Mouse (Mus musculus) forebrain, postnatal 0 days (tissue): ENCODE data around the gene Ugt1a6a. TPM values are rescaled to one million over a fixed set of nuclear protein-coding genes. Genes with fewer than 3 reads are reported as not detected.
A peak's percentile ranks its signal among the peaks of the same experiment; 100 is the strongest.
"Not testable (repeated sequence)": the region's sequence is repeated elsewhere in the genome, so short reads cannot be mapped to it uniquely, and the experiment has no call there.

Experiments
- ATAC-seq: fragments of 200-750 bp; cut with Nextera tagmentation; 2 replicates; pipeline ENCODE4 v1.8.0; 2017; ENCODE audit warnings: mild to moderate bottlenecking, moderate library complexity
- DNase-seq: peaks from one replicate; pipeline ENCODE4 v3.0.0-alpha.2; 2015
- H3K27ac ChIP-seq: fragments of 300-500 bp; sonication (generic); 2 replicates; pipeline ENCODE4 v1.5.1; 2014; ENCODE audit warnings: low read depth, mild to moderate bottlenecking, antibody characterized with exemption, low read length, moderate library complexity, mixed read lengths
- H3K27me3 ChIP-seq: fragments of 300-500 bp; sonication (generic); 2 replicates; pipeline ENCODE4 v1.6.1; 2014; ENCODE audit warnings: mild to moderate bottlenecking, low read length, mixed read lengths; ENCODE audit not compliant: insufficient read depth
- H3K36me3 ChIP-seq: fragments of 300-500 bp; sonication (generic); 2 replicates; pipeline ENCODE4 v1.6.1; 2014; ENCODE audit warnings: mild to moderate bottlenecking, moderate library complexity; ENCODE audit not compliant: insufficient read depth
- H3K4me1 ChIP-seq: fragments of 300-500 bp; sonication (generic); 2 replicates; pipeline ENCODE4 v1.6.1; 2014; ENCODE audit warnings: antibody characterized with exemption; ENCODE audit not compliant: insufficient read depth
- H3K4me2 ChIP-seq: fragments of 300-500 bp; sonication (generic); 2 replicates; pipeline ENCODE4 v1.6.1; 2014; ENCODE audit warnings: low read depth, mild to moderate bottlenecking, moderate library complexity
- H3K4me3 ChIP-seq: fragments of 300-500 bp; sonication (generic); 2 replicates; pipeline ENCODE4 v1.5.1; 2014; ENCODE audit warnings: low read depth, low read length, mixed read lengths
- H3K9ac ChIP-seq: fragments of 300-500 bp; sonication (generic); 2 replicates; pipeline ENCODE4 v1.6.1; 2014; ENCODE audit warnings: mild to moderate bottlenecking
- H3K9me3 ChIP-seq: fragments of 300-500 bp; sonication (generic); 2 replicates; pipeline ENCODE4 v1.6.1; 2016; ENCODE audit warnings: low read length
- CTCF ChIP-seq: sonication (generic); IDR thresholded peaks from 2 replicates; pipeline ENCODE4 v1.5.1; 2016; ENCODE audit warnings: antibody characterized with exemption, control low read depth, low read depth
- WGBS: fragments of 180-500 bp; shearing (Covaris S2); extraction: QIAGEN DNeasy Blood & Tissue Kit; methylation state at CpG from one replicate; pipeline ENCODE4 v1.1.7; 2014; 5-methylcytosine and 5-hydroxymethylcytosine counted together
- polyA plus RNA-seq: library from polyadenylated mRNA; unstranded; fragments of >200 nt; fragmentation: Nextera tagmentation; extraction: Ambion mirVana; gene quantifications from 2 replicates; pipeline ENCODE4 v1.2.1, GENCODE M21; 2015
- total RNA-seq: library from RNA; depleted of rRNA; stranded (reverse); fragments of >200 nt; gene quantifications from 2 replicates; pipeline ENCODE4 v1.2.3, GENCODE M21; 2014

Gene Ugt1a6a
- total and polyA plus RNA-seq, 2 experiments from 2014 or later = 2.0 to 5.1 TPM

DNA sequence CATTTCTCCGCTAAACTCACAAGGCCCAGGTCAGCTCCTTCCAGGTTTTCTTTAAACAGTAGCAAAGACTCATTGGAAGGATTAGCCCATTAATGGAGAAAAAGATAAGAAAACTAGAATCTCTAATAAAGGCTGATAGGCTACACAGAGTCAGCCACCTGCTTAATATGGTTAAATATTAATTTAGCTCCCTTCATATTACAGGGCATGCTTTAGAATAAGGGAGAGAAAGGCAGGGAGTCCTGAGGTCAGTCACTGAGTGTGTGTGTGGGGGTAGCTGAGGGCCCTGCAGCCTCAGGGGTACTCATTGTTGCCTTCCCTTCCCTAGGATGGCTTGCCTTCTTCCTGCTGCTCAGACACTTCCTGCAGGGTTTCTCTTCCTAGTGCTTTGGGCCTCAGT, 3.5 kb downstream of the Ugt1a6a start:
- H3K36me3 ChIP-seq = no peaks in the 10 kb centered on the region
- H3K27ac ChIP-seq = no peak overlapping the region
- no peak overlapping the region for H3K9ac ChIP-seq
- H3K27me3 ChIP-seq = no peaks in the 10 kb centered on the region
- no peak overlapping the region for H3K4me3 ChIP-seq
- no peaks in the 10 kb centered on the region for H3K4me1 ChIP-seq
- H3K4me2 ChIP-seq = no peak overlapping the region
- DNase-seq (no peak), ATAC-seq (no peak)
- no peak for TF ChIP-seq CTCF
- no peaks in the 10 kb centered on the region for H3K9me3 ChIP-seq
- 93% methylated on average over 1 of the region's 1 CpGs for WGBS

DNA sequence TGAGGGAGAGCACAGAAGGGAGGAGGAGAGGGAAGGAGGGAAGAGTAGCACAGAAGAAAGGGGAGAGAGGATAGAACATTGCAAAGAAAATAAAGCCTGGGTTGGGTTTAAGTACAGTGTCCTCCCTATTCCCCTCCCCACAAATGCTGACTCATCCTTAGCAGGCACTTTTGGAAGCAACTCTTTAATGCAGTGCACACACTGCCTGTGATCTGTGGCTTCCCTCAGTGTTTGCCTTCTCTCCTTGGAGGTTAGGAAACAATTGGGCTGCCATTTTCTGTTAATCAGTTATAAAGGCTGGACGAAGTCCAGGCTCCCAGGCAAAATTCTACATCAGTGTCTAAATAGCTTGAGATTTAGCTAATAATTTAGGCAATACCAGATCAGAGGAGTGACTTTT, 5.9 kb downstream of the Ugt1a6a start:
- H3K27ac ChIP-seq, ATAC-seq, H3K27me3 ChIP-seq, H3K4me3 ChIP-seq, H3K4me2 ChIP-seq, H3K9me3 ChIP-seq, H3K9ac ChIP-seq, DNase-seq, H3K4me1 ChIP-seq, H3K36me3 ChIP-seq: not testable (repeated sequence)
- 40% methylated on average over 1 of the region's 1 CpGs for WGBS

DNA sequence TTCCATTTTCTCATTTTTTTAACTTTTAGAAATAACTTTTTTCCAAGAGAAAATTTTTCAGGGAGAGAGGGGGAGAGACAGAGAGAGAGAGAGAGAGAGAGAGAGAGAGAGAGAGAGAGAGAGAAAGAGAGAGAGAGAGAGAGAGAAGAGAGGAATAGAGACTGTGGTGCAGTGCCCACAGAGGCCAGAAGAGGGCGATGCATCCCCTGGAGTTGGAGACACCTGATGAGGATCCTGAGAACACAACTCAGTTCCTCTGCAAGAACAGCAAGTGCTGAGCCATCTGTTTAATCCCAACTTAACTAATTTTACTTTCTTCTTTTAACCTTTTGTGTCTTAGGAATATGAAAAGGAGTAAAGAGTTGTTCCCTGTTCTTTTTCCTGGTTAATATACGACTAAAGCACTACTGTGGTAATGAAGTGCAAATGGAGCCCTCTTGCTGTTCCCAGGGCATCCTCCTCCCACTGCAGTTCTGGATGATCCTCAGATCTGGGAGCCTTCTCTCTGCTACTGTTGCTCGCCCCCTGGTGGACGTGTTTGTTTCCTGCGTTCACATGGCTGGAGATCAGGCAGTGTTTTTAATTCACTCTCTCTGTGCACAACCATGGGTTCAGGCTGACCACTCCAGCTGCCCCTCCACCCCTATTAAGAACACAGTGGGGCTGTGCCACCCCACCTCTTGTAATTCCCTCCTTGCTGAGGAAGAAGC, 9.5 kb downstream of the Ugt1a6a start:
- DNase-seq (peak; percentile 24), ATAC-seq (peak; percentile 61)
- H3K36me3 ChIP-seq, H3K4me1 ChIP-seq, H3K9ac ChIP-seq, H3K27me3 ChIP-seq, H3K9me3 ChIP-seq, H3K4me2 ChIP-seq, H3K4me3 ChIP-seq, H3K27ac ChIP-seq: not testable (repeated sequence)
- WGBS = 2% methylated on average over 5 of the region's 5 CpGs
- peak; percentile 44; the same call in 1 of the 2 replicates for TF ChIP-seq CTCF

DNA sequence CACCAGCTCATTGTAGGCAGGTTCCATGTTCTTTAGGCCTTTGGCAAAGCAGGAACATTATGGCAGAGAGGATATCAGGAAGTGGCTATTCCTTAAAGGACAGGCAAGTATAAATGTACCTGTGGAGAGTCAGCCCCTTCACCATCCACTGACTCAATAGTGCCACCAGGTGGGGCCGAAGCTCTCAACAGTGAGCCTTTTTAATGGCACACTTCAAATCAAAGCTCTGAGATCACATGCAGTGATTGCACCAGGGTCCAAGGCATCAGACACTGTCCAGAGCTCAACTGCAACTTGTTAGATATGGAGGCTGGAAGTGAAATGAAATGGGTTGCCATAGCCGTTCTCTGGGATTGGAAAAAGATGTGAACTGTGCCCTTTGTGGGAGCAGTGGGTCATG, 10.7 kb downstream of the Ugt1a6a start:
- not testable (repeated sequence) for H3K4me1 ChIP-seq, H3K27ac ChIP-seq, H3K9me3 ChIP-seq, H3K9ac ChIP-seq, H3K27me3 ChIP-seq, H3K36me3 ChIP-seq, ATAC-seq, H3K4me3 ChIP-seq, H3K4me2 ChIP-seq, DNase-seq
- TF ChIP-seq CTCF = peak; percentile 32
- 71% methylated on average over 2 of the region's 2 CpGs for WGBS

DNA sequence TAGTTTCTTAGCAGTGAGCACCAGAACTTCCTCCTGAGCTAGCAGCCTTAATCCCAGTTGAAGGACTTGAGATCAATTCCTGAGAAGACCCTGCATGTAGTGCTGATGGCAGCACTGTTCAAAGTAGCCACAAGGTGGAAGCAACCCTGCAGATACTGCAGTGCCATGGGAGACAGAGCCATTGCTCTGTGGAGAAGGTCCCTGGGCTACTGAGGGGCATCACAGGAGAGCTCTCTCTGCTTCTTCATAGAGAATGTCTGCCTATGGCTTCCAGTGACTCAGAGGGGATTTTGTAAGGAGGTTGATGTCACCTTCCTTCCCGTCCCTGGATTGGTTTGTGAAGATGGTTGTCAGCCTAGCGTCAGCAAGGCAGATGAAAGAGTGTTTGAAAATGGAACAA, 15.5 kb downstream of the Ugt1a6a start:
- peak; percentile 56 for TF ChIP-seq CTCF

DNA sequence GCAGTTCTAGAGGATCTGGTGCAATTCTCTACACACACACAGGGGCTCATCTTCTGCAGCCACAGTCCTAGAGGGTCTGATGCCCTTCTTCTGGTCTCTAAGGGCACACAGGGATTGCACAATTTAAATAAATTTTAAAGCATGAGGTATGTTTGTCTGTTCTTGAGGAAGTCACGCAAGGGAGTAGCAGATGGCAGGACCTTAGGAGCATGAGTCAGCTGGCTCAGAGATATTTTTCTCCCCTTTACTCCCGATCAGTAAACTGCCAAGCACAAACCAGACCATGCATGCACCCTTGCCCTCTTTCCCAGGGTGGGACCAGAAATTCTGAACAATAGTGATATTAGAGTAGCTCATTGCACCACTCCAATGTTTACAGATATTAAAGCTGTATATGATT, 23.8 kb downstream of the Ugt1a6a start:
- H3K4me3 ChIP-seq = no peak overlapping the region
- TF ChIP-seq CTCF = no peak
- WGBS = 87% methylated on average over 2 of the region's 2 CpGs
- H3K4me2 ChIP-seq = no peak overlapping the region
- H3K36me3 ChIP-seq = no peaks in the 10 kb centered on the region
- H3K9me3 ChIP-seq = no peaks in the 10 kb centered on the region
- no peaks in the 10 kb centered on the region for H3K27me3 ChIP-seq
- no peak for DNase-seq
- no peak overlapping the region for H3K9ac ChIP-seq
- H3K4me1 ChIP-seq = no peaks in the 10 kb centered on the region
- ATAC-seq = no peak
- no peak overlapping the region for H3K27ac ChIP-seq

More for the DNA sequence above, 15.5 kb downstream of the Ugt1a6a start:
- H3K4me3 ChIP-seq, DNase-seq, H3K4me2 ChIP-seq, H3K9ac ChIP-seq, H3K9me3 ChIP-seq, H3K36me3 ChIP-seq, H3K27ac ChIP-seq, H3K27me3 ChIP-seq, H3K4me1 ChIP-seq: not testable (repeated sequence)
- ATAC-seq = peak; percentile 61; the same call in 1 of the 2 replicates
- 75% methylated on average over 2 of the region's 2 CpGs for WGBS

DNA sequence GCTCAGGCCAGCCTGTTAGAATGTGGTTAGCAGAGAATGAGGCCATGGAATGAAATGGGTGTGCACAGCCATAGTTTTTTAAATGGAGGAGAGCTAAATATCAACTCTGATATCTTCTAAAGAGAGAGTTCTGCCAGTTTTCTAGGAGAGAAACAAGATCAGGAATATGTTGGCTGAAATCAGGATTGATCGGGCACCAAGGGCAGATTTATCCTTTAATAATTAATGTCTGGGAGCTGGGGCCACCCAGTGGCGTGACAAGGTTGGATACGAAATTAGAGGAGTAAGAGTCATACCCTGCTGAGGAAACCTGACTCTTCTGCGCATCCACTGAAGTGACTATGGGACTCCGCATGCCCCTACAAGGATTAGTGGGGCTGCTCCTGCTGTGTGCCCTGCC, 31.1 kb downstream of the Ugt1a6a start, which contains the start of gene Ugt1a5:
Gene Ugt1a5, plus strand, starts transcription at position 302 of the 400 bp plus-strand sequence.
- Histone ChIP-seq H3K36me3 (no peaks in the 10 kb centered on the region), H3K4me3 (no peak within 1 kb of the TSS), H3K27ac (no peak within 1 kb of the TSS), H3K4me2 (no peak within 1 kb of the TSS), H3K4me1 (no peaks in the 10 kb centered on the region), H3K27me3 (no peaks in the 10 kb centered on the region), H3K9me3 (no peaks in the 10 kb centered on the region), H3K9ac (no peak within 1 kb of the TSS)
- no peak for TF ChIP-seq CTCF
- ATAC-seq (no peak), DNase-seq (no peak)
- WGBS = 82% methylated on average over 5 of the region's 5 CpGs

DNA sequence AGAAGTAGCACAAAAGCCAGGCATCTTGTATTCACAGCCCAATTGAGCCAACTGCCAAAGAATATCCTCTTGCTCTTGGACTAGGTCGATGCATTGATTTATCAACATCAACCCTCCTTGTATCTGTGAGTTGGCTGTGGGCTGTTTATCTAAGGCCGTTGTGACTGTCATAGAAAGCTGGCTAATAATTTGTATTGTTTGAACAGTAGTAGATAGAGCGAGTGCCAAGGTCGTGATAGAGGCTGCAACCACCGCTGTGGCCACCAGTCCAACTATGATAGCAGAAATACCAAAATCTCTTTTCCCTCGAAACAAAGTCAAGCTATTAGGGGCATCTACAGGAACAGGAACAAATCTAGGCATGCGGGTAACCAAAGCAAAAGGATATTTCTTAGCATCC, 37.6 kb downstream of the Ugt1a6a start:
- not testable (repeated sequence) for H3K4me3 ChIP-seq, H3K4me2 ChIP-seq, H3K9ac ChIP-seq, H3K27me3 ChIP-seq, H3K36me3 ChIP-seq, H3K27ac ChIP-seq, ATAC-seq, H3K9me3 ChIP-seq, H3K4me1 ChIP-seq, DNase-seq
- 92% methylated on average over 5 of the region's 7 CpGs for WGBS
